ENCODE assay signal across 8 mouse cellular contexts in the genomic region with DNA sequence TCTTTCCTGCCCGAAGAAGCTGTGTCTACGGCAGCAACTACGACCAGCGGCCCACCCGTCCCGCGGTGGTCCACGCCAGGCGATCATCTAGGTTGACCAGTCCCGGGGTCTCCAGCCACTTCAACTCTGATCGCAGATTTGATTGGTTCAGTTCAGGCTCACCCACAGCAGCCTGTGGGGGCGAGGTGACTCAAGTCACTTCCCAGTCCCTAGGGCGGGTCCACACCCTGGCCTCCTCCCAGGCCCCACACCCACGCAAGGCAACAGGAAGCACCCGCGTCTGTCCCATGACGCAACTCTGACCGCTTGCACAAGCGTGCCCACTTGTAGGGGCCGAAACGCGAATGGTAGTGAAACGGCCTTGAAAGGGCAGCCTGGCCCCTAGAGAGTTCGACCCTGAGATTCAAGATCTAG. TPM values are rescaled to one million over a fixed set of nuclear protein-coding genes. Genes with fewer than 3 reads are reported as not detected.
A peak's percentile ranks its signal among the peaks of the same experiment; 100 is the strongest.
DNase-seq lines count a peak whose midpoint lies in the region.

No protein-coding gene starts in this region.

- H3K4me3 ChIP-seq in brown adipose tissue, adult 24 weeks (ENCODE audit: insufficient read depth, low read depth, low read length), result peak overlapping the region; percentile 74
- peak overlapping the region; percentile 97 for H3K4me3 ChIP-seq in forebrain, embryonic 10.5 days

- H3K9me3 ChIP-seq in forebrain, embryonic 10.5 days, result no peaks in the 10 kb centered on the region

- DNase-seq in MN1 (ENCODE audit: low spot score), result peak; percentile 90
- DNase-seq in forebrain, embryonic 10.5 days (ENCODE audit: extremely low spot score, low spot score), result peak; percentile 69
- peak; percentile 91 to 92 for DNase-seq in heart, postnatal 14 days
- DNase-seq in kidney, postnatal 4 days, result peak; percentile 81 to 90
- peak; percentile 96 to 97 for DNase-seq in lung, postnatal 4 days
- DNase-seq in retina, embryonic 14.5 days (ENCODE audit: low spot score), result peak; percentile 57
- DNase-seq in urinary bladder, postnatal 14 days (ENCODE audit: low spot score), result peak; percentile 95

- peaks cover 1% of the 10 kb centered on the region for H3K36me3 ChIP-seq in forebrain, embryonic 10.5 days (replicated peaks)

- under 1% methylated on average over 24 of the region's 24 CpGs for WGBS in forebrain, embryonic 10.5 days

- intact Hi-C loops in heart, postnatal 14 days (cut with DNase I), result loop anchor here (5.0 kb wide), 2 partner anchors 41 to 459 kb away; a partner anchor contains a TSS

- no peaks in the 10 kb centered on the region for H3K27me3 ChIP-seq in forebrain, embryonic 10.5 days (ENCODE audit: poor library complexity, severe bottlenecking)

- peaks cover 3% of the 10 kb centered on the region; the same call in 1 of the 2 replicates for H3K4me1 ChIP-seq in brown adipose tissue, adult 24 weeks (ENCODE audit: control insufficient read depth, insufficient read depth, insufficient read length, low read length)
- H3K4me1 ChIP-seq in forebrain, embryonic 10.5 days, result peaks cover 89% of the 10 kb centered on the region

- peak overlapping the region; percentile 98 for H3K27ac ChIP-seq in brown adipose tissue, adult 24 weeks (replicated peaks; ENCODE audit: low read depth, low read length)
- H3K27ac ChIP-seq in forebrain, embryonic 10.5 days, result peak overlapping the region; percentile 94

RNA-seq across cellular contexts. Expression of a gene that starts 1.2 kb away (rescaled TPM):
- 17.2 and 62.3 TPM in 2 replicates for polyA plus RNA-seq in brown adipose tissue, adult 24 weeks (2012; ENCODE audit: insufficient read depth, insufficient read length, missing spikeins)
- 91.4 and 96.9 TPM in 2 replicates for polyA plus RNA-seq in forebrain, embryonic 10.5 days (2016; fragmentation: Nextera tagmentation; extraction: Ambion mirVana)
- 10 to 100 TPM; 26.2 to 29.4 TPM for total RNA-seq in heart, postnatal 14 days (2021)

RNA-seq across cellular contexts. Expression of a gene that starts 24.6 kb away (rescaled TPM):
- polyA plus RNA-seq in brown adipose tissue, adult 24 weeks (2012; ENCODE audit: insufficient read depth, insufficient read length, missing spikeins), result 25.1 and 33.4 TPM in 2 replicates
- polyA plus RNA-seq in forebrain, embryonic 10.5 days (2016; fragmentation: Nextera tagmentation; extraction: Ambion mirVana), result 68.8 and 69.3 TPM in 2 replicates
- total RNA-seq in heart, postnatal 14 days (2021), result 10 to 100 TPM; 32.5 to 35.2 TPM

RNA-seq across cellular contexts. Expression of a gene that starts 26.2 kb away (rescaled TPM):
- polyA plus RNA-seq in brown adipose tissue, adult 24 weeks (2012; ENCODE audit: insufficient read depth, insufficient read length, missing spikeins), result 19.0 and 22.9 TPM in 2 replicates
- 31.3 and 31.5 TPM in 2 replicates for polyA plus RNA-seq in forebrain, embryonic 10.5 days (2016; fragmentation: Nextera tagmentation; extraction: Ambion mirVana)
- total RNA-seq in heart, postnatal 14 days (2021), result 10 to 100 TPM; 35.6 to 40.5 TPM

RNA-seq across cellular contexts. Expression of a gene that starts 39.8 kb away (rescaled TPM):
- polyA plus RNA-seq in brown adipose tissue, adult 24 weeks (2012; ENCODE audit: insufficient read depth, insufficient read length, missing spikeins), result 2.9 and 3.1 TPM in 2 replicates
- polyA plus RNA-seq in forebrain, embryonic 10.5 days (2016; fragmentation: Nextera tagmentation; extraction: Ambion mirVana), result 4.9 and 5.8 TPM in 2 replicates
- 1 to 10 TPM; 5.8 to 6.7 TPM for total RNA-seq in heart, postnatal 14 days (2021)

Comparison
In these comparisons a context has a peak if more than half of its experiments do, and no peak if none do; other contexts are left out.
1. Peak in every context shown above with its lines: DNase-seq, H3K4me3 ChIP-seq and H3K27ac ChIP-seq.